Mouse (Mus musculus): Measurements from ENCODE around the gene Ddx31.

GRCm38 (mm10) chr2:28908389-28909153 lies 68.4 kb downstream of the Ddx31 start:
- TF ChIP-seq CTCF (IDR thresholded peaks at IDR 0.05; ENCODE audit: borderline replicate concordance, control insufficient read depth, extremely low read depth, insufficient read depth, low read length, poor library complexity) (no peak), POLR2A (IDR thresholded peaks at IDR 0.05; ENCODE audit: control insufficient read depth, extremely low read depth, insufficient read depth, low read length, poor library complexity) (no peak)
